Mouse (Mus musculus) layer of hippocampus, postnatal 36 days (tissue): Measurements from ENCODE around the gene Adat2. TPM values are rescaled to one million over a fixed set of nuclear protein-coding genes. Genes with fewer than 3 reads are reported as not detected.

Source experiments
- DNase-seq, 2 experiments: peaks; one replicate each; pipeline ENCODE4 v3.0.0; 2022
- total RNA-seq, 2 experiments: library from RNA; stranded (reverse); gene quantifications; 2 replicates each; pipeline ENCODE4 v1.2.3; 2021

Adat2 gene
- total RNA-seq, 2 experiments from 2014 or later, result 8.3 to 11.3 TPM

GRCm38 (mm10) chr10:13596866-13597265 is 44.2 kb downstream of the Adat2 start:
- no peak for DNase-seq

GRCm38 (mm10) chr10:13597491-13597890 is 44.8 kb downstream of the Adat2 start:
- no peak for DNase-seq

- DNase-seq, result peak in 1 of 2 experiments; percentile 3
Measured at GRCm38 (mm10) chr10:13600926-13601325, 48.2 kb downstream of the Adat2 start.

Other genes starting within 250 kb of the Adat2 start
- 10 to 100 TPM; 23.3 to 24.5 TPM for gene Phactr2, start 78.5 kb upstream of the Adat2 start, total RNA-seq
- 10 to 100 TPM; 41.8 to 45.7 TPM for gene Fuca2, start 53.4 kb upstream of the Adat2 start, total RNA-seq
- 10 to 100 TPM; 23.8 to 26.2 TPM for gene Pex3, start 248 bp downstream of the Adat2 start, total RNA-seq